Mouse (Mus musculus) kidney, adult 2 months (tissue): ENCODE results near the gene Rala. TPM values are rescaled to one million over a fixed set of nuclear protein-coding genes. Genes with fewer than 3 reads are reported as not detected.

Source experiments
- DNase-seq: peaks from one replicate; pipeline ENCODE4 v3.0.0; 2021
- H3K27ac ChIP-seq: fragments of 200-500 bp; 2 replicates; pipeline ENCODE4 v1.5.1; 2012; ENCODE audit warnings: low read depth, low read length, control low read depth, inconsistent platforms; ENCODE audit not compliant: insufficient read depth
- H3K27me3 ChIP-seq: fragments of 200-500 bp; replicated peaks from 2 replicates; pipeline ENCODE4 v1.6.1; 2012; ENCODE audit warnings: mild to moderate bottlenecking, moderate library complexity, low read length, inconsistent platforms; ENCODE audit not compliant: control insufficient read depth, insufficient read depth
- H3K36me3 ChIP-seq: fragments of 200-500 bp; 2 replicates; pipeline ENCODE4 v1.6.1; 2012; ENCODE audit warnings: mild to moderate bottlenecking, moderate library complexity, low read length, inconsistent platforms; ENCODE audit not compliant: control insufficient read depth, insufficient read depth
- H3K4me1 ChIP-seq: fragments of 200-500 bp; 2 replicates; pipeline ENCODE4 v1.6.1; 2011; ENCODE audit warnings: low read length; ENCODE audit not compliant: control insufficient read depth, insufficient read depth
- H3K4me3 ChIP-seq: fragments of 200-500 bp; 2 replicates; pipeline ENCODE4 v1.5.1; 2011; ENCODE audit warnings: mild to moderate bottlenecking, low read depth, low read length, control low read depth; ENCODE audit not compliant: insufficient read depth
- CTCF ChIP-seq: fragments of 200-500 bp; conservative IDR thresholded peaks from 2 replicates; pipeline ENCODE4 v1.5.1; 2011; ENCODE audit warnings: low read depth, mild to moderate bottlenecking, control low read depth, low read length, moderate library complexity, mixed read lengths; ENCODE audit not compliant: insufficient read depth, insufficient read length
- POLR2A ChIP-seq: fragments of 200-500 bp; IDR thresholded peaks from one replicate; pipeline ENCODE4 v1.6.1; 2011; ENCODE audit warnings: low read depth, low read length, control low read depth
- WGBS: fragments of 180-500 bp; shearing (Covaris S2); methylation state at CpG from one replicate; pipeline ENCODE4 v1.1.7; 2018; 5-methylcytosine and 5-hydroxymethylcytosine counted together
- polyA plus RNA-seq: library from polyadenylated mRNA; depleted of rRNA; stranded (reverse); fragments of >200 nt; gene quantifications from 2 replicates; pipeline ENCODE4 v1.2.3, GENCODE M21; 2012; rRNA removed

Gene Rala
- polyA plus RNA-seq = 16.6 and 21.8 TPM in 2 replicates

DNA sequence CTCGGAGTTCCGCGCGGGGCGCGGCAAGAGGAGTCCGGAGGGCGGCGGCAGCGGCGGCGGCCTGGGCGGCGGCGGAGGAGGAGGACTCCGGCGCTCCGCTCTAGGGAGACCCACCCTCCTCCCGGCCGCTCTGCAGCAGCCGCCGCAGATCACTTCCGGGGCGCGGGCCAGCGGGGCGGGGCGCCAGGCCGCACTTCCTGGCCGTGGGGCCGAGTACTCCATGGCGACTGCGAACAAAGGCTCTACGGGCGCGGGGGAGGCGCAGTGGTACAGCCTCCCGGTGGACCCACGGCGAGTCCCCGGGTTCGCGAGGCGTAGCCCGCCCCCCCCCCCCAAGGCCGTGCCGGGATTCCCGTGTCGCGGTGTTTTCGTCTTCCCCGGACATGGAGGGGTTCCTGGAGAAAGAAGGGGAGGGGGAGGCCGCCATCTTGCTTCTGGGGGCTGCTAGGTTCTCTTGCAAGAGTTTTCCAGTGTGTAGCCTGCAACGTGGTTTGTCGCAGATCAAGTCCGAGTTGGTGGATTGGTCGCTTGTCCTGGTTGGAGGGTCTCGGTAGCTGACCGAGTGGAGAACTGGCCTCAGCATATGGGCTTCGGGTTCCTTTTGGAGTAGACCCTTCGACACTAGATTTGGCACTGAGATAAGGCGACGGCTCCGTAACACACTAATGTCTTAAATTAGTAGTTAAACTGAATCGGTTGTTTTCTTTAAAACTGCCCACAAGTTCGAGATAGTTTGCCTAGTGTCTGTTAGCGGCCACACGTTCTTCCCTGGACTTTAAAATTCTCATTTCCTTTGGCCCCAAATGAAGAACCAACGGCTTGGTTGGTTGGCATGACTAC, at the start of gene Rala:
Gene Rala (minus strand): TSS at position 162 of the 840 bp plus-strand sequence.
- Histone ChIP-seq H3K4me1 (peaks cover 3% of the 10 kb centered on the region; the same call in 1 of the 2 replicates), H3K36me3 (no peaks in the 10 kb centered on the region), H3K4me3 (peak within 1 kb of the TSS; percentile 67), H3K27ac (peak within 1 kb of the TSS; percentile 76), H3K27me3 (no peaks in the 10 kb centered on the region)
- DNase-seq = peak; percentile 96
- TF ChIP-seq POLR2A (no peak), CTCF (no peak)
- WGBS = 6% methylated on average over 69 of the region's 69 CpGs

DNA sequence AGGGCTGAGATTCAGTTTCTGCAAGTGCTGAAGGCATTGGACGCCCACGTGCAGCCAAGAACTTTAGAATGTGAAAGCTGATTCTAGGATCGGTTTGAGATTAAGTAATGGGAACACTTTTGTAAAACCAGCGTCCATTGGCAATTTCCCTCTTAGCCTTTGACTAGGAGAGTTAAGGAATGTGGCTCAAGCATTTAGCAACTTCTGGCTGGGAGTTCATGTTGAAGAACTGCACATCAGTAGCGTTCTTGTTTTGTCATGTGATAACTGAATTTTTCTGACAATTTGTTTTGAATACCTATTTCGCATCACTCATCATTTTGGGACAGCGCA, 49.4 kb upstream of the Rala start:
- Histone ChIP-seq H3K27me3 (no peaks in the 10 kb centered on the region), H3K4me1 (no peaks in the 10 kb centered on the region), H3K4me3 (peak overlapping the region; percentile 72), H3K27ac (0 out of 2 replicates have a peak overlapping the region, but pooled peaks have one; percentile 7), H3K36me3 (no peaks in the 10 kb centered on the region)
- WGBS = 32% methylated on average over 7 of the region's 7 CpGs
- no peak for DNase-seq
- TF ChIP-seq CTCF (no peak), POLR2A (no peak)

DNA sequence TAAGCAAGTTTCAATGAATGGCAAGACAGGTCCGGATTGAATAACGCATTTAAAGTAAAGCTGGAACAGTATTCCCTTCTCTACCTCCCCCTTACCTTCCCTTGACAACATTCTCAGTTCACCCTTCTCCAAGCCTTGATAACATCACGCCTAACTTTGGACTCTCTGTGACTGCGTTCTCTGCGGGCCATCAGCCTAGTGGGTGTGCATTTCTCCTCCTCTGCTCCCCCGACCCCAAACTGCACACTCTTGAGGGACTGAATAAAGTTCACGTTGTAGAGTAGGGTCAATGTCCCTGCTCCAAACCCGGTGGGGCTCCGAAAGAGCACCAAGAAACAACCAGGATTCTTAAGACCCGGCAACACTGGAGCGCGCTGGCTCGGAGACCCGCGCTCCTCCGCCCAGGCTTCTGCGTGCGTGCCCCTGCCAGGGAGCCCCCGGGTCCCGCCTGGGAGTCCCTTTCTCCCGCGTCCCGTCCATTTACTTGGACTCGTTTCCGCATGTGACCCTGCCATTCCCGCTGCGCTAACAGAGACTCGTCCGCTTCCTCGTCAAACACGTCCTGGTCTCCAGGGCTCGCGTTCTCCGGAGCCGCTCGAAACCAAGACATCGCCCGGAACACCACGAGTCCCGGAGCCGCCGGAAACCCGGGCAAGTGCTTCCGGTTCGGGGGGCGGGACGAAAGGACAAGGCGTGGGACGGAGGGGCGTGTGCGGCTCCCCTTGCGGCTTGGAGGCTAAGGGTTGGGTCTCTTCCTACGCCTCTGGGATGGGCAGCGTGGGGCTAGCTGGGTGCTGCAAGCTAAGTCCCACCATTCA, 48.9 kb upstream of the Rala start, which contains the start of gene Yae1d1:
Gene Yae1d1 (minus strand): TSS at position 653 of the 818 bp plus-strand sequence.
- Histone ChIP-seq H3K27ac (peak within 1 kb of the TSS; percentile 48), H3K4me3 (peak within 1 kb of the TSS; percentile 72), H3K27me3 (no peaks in the 10 kb centered on the region), H3K4me1 (no peaks in the 10 kb centered on the region), H3K36me3 (no peaks in the 10 kb centered on the region)
- DNase-seq = peak; percentile 93
- no peak for TF ChIP-seq POLR2A
- TF ChIP-seq CTCF = peak; percentile 52
- WGBS = under 1% methylated on average over 54 of the region's 54 CpGs

DNA sequence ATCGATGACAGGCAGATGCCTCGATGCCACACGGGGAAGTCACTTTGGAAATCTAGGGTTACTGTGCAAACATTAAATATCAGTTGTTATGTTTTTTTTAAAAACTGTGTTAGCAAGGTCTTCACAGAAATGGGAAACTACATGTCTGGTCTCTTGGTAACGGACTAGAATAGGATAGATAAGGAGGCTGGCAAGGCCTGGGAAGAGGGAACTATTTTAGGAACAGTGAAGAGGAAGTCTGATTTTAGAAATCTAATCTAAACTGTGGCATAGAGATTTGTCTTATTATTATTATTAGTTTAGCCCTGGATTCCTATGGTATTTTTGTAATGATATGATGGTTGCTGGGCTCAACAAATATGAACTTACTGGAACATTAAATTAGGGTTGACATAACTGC, 48.0 kb upstream of the Rala start:
- no peak for DNase-seq
- H3K27me3 ChIP-seq = no peaks in the 10 kb centered on the region
- TF ChIP-seq CTCF (no peak), POLR2A (no peak)
- H3K4me3 ChIP-seq = no peak overlapping the region
- H3K36me3 ChIP-seq = peaks cover 1% of the 10 kb centered on the region; the same call in 1 of the 2 replicates
- 67% methylated on average over 4 of the region's 4 CpGs for WGBS
- no peak overlapping the region for H3K27ac ChIP-seq
- H3K4me1 ChIP-seq = no peaks in the 10 kb centered on the region

DNA sequence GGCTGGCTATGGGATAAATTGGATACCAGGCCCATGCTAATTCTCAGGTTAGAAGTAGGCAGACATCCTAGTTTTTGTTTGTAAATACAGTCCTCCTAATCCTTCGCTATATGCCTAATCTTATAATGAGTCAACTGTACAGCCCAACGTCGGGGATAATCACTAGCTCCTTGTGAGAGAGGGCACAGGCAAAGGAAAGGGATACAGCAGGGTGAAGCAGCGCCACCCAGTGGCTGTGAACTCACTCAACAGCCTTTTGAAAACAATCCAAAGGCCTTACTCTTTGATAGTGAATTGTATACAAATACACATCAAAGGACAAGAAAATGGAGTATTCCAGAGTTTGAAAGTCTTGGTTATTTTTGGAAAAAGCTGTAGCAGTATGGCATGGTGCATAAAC, 39.2 kb upstream of the Rala start:
- DNase-seq = peak; percentile 35
- no peak overlapping the region for H3K4me3 ChIP-seq
- H3K4me1 ChIP-seq = no peaks in the 10 kb centered on the region
- no peaks in the 10 kb centered on the region for H3K27me3 ChIP-seq
- peaks cover 1% of the 10 kb centered on the region; the same call in 1 of the 2 replicates for H3K36me3 ChIP-seq
- TF ChIP-seq POLR2A (no peak), CTCF (peak; percentile 75)
- H3K27ac ChIP-seq = no peak overlapping the region
- 42% methylated on average over 4 of the region's 4 CpGs for WGBS

DNA sequence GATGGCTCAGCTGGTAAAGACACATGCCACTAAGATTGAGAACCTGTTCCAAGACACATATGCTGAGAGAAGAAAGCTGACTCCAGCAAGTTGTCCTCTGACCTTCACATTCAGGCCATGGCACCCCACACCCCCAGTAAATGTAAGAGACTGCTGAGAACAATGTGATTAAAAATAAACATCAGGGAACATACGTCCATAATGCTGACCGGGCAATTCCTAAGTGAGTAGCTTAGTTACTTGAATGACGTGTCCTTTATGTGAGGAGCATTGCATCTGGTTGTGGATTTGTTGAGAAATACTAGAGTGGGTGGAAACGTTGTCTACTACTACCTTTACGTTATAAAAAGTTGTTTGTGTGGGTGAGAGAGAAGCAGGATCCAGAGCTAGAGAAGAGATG, 38.6 kb upstream of the Rala start:
- Histone ChIP-seq H3K27me3 (no peaks in the 10 kb centered on the region), H3K4me3 (no peak overlapping the region), H3K27ac (no peak overlapping the region), H3K4me1 (no peaks in the 10 kb centered on the region), H3K36me3 (peaks cover 1% of the 10 kb centered on the region; the same call in 1 of the 2 replicates)
- TF ChIP-seq CTCF = no peak
- TF ChIP-seq POLR2A = no peak
- no peak for DNase-seq
- WGBS = 82% methylated on average over 5 of the region's 5 CpGs
